Mouse (Mus musculus) cerebellum, adult 11-12 months (tissue): Measurements from ENCODE around the gene Ube2n.

Experiments
- DNase-seq: peaks from one replicate; pipeline ENCODE4 v3.0.0; 2022

Ube2n gene

GRCm38 (mm10) chr10:95561616-95562015, 46.7 kb downstream of the Ube2n start:
- DNase-seq, result no peak

- DNase-seq, result no peak
Measured at GRCm38 (mm10) chr10:95562395-95562794, 47.5 kb downstream of the Ube2n start.

GRCm38 (mm10) chr10:95562859-95563841, 48.2 kb downstream of the Ube2n start:
- peak; percentile 63 for DNase-seq

GRCm38 (mm10) chr10:95563851-95564845, 49.2 kb downstream of the Ube2n start, which contains the start of gene Nudt4:
Gene Nudt4, minus strand, starts transcription at chr10:95564146.
- DNase-seq, result peak; percentile 85

- no peak for DNase-seq
Measured at GRCm38 (mm10) chr10:95565156-95565854, 50.4 kb downstream of the Ube2n start.

- DNase-seq, result no peak
Measured at GRCm38 (mm10) chr10:95566786-95567185, 51.8 kb downstream of the Ube2n start.

- no peak for DNase-seq
Measured at GRCm38 (mm10) chr10:95567550-95567949, 52.6 kb downstream of the Ube2n start.

GRCm38 (mm10) chr10:95568016-95568415, 53.1 kb downstream of the Ube2n start:
- no peak for DNase-seq

GRCm38 (mm10) chr10:95569441-95569840, 54.5 kb downstream of the Ube2n start:
- DNase-seq, result no peak

- DNase-seq, result no peak
Measured at GRCm38 (mm10) chr10:95574994-95575393, 60.0 kb downstream of the Ube2n start.

- DNase-seq, result no peak
Measured at GRCm38 (mm10) chr10:95575839-95576380, 61.0 kb downstream of the Ube2n start.

GRCm38 (mm10) chr10:95576876-95577566, 62.1 kb downstream of the Ube2n start:
- no peak for DNase-seq

- DNase-seq, result no peak
Measured at GRCm38 (mm10) chr10:95577567-95577950, 62.6 kb downstream of the Ube2n start.

- no peak for DNase-seq
Measured at GRCm38 (mm10) chr10:95585554-95585953, 70.6 kb downstream of the Ube2n start.

GRCm38 (mm10) chr10:95587509-95588220, 72.7 kb downstream of the Ube2n start:
- DNase-seq, result no peak

- no peak for DNase-seq
Measured at GRCm38 (mm10) chr10:95589196-95589595, 74.3 kb downstream of the Ube2n start.

- DNase-seq, result no peak
Measured at GRCm38 (mm10) chr10:95590196-95590595, 75.3 kb downstream of the Ube2n start.

GRCm38 (mm10) chr10:95591257-95591656, 76.3 kb downstream of the Ube2n start:
- no peak for DNase-seq

GRCm38 (mm10) chr10:95594414-95594813, 79.5 kb downstream of the Ube2n start:
- DNase-seq, result no peak
